Mouse (Mus musculus): ENCODE results near the gene Olfr56.
"Not testable (repeated sequence)": the region's sequence is repeated elsewhere in the genome, so short reads cannot be mapped to it uniquely, and the experiment has no call there.

GRCm38 (mm10) chr11:49061865-49062264 lies 83.2 kb downstream of the Olfr56 start:
- not testable (repeated sequence) for TF ChIP-seq TAL1 (conservative IDR thresholded peaks at IDR 0.05; ENCODE audit: low read depth, low read length); CTCF (IDR thresholded peaks at IDR 0.05; ENCODE audit: low read depth, low read length)
